Mouse (Mus musculus) neural tube, embryonic 12.5 days (tissue): ENCODE data around the gene Prdm1. TPM values are rescaled to one million over a fixed set of nuclear protein-coding genes. Genes with fewer than 3 reads are reported as not detected.

Experiments used
- ATAC-seq: fragments of 200-750 bp; cut with Nextera tagmentation; 2 replicates; pipeline ENCODE4 v1.8.0; 2017; ENCODE audit warnings: low read depth, mild to moderate bottlenecking, moderate TSS enrichment, moderate library complexity; ENCODE audit not compliant: low FRiP score
- H3K27ac ChIP-seq: fragments of 300-500 bp; sonication (generic); 2 replicates; pipeline ENCODE4 v1.5.1; 2016
- H3K27me3 ChIP-seq: fragments of 300-500 bp; sonication (generic); replicated peaks from 2 replicates; pipeline ENCODE4 v1.6.1; 2016; ENCODE audit warnings: mild to moderate bottlenecking
- H3K36me3 ChIP-seq: fragments of 300-500 bp; sonication (generic); 2 replicates; pipeline ENCODE4 v1.6.1; 2016; ENCODE audit warnings: mild to moderate bottlenecking
- H3K4me1 ChIP-seq: fragments of 300-500 bp; sonication (generic); 2 replicates; pipeline ENCODE4 v1.6.1; 2016
- H3K4me2 ChIP-seq: fragments of 300-500 bp; sonication (generic); replicated peaks from 2 replicates; pipeline ENCODE4 v1.6.1; 2016; ENCODE audit warnings: mild to moderate bottlenecking
- H3K4me3 ChIP-seq: fragments of 300-500 bp; sonication (generic); 2 replicates; pipeline ENCODE4 v1.5.1; 2016
- H3K9ac ChIP-seq: fragments of 300-500 bp; sonication (generic); 2 replicates; pipeline ENCODE4 v1.6.1; 2016; ENCODE audit warnings: mild to moderate bottlenecking
- H3K9me3 ChIP-seq: fragments of 300-500 bp; sonication (generic); 2 replicates; pipeline ENCODE4 v1.6.1; 2016; ENCODE audit warnings: mild to moderate bottlenecking
- WGBS: fragments of 180-500 bp; shearing (Covaris S2); methylation state at CpG from one replicate; pipeline ENCODE4 v1.1.7; 2016; 5-methylcytosine and 5-hydroxymethylcytosine counted together
- polyA plus RNA-seq: library from polyadenylated mRNA; unstranded; fragments of >200 nt; fragmentation: Nextera tagmentation; extraction: Ambion mirVana; gene quantifications from 2 replicates; pipeline ENCODE4 v1.2.1, GENCODE M21; 2016

Prdm1 gene
- polyA plus RNA-seq, 1 experiment from 2014 or later: 0.81 TPM

DNA sequence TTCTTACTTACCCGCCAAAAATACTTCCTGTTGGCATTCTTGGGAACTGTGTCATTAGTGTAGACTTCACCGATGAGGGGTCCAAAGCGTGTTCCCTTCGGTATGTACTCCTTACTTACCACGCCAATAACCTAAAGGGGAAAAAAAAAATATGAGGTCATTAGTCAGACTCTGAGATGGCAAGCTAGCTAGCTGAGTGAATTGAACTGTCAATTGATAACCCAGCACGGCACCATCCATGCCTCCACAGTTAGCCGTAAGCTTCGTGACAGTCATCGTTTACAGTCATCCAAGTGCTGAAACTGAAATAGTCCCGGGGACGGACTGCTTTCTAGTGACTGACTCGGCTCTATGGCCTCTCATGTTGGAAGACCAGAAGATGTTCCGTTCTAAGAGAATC lies 78.2 kb downstream of the Prdm1 start:
- H3K4me3 ChIP-seq: no peak overlapping the region
- H3K27me3 ChIP-seq: no peaks in the 10 kb centered on the region
- no peaks in the 10 kb centered on the region for H3K9me3 ChIP-seq
- no peak for ATAC-seq
- no peak overlapping the region for H3K4me2 ChIP-seq
- H3K9ac ChIP-seq: no peak overlapping the region
- no peaks in the 10 kb centered on the region for H3K36me3 ChIP-seq
- H3K27ac ChIP-seq: no peak overlapping the region
- 85% methylated on average over 13 of the region's 13 CpGs for WGBS
- H3K4me1 ChIP-seq: no peaks in the 10 kb centered on the region

- ATAC-seq: no peak
- Histone ChIP-seq H3K27ac (no peak overlapping the region), H3K9ac (no peak overlapping the region), H3K9me3 (no peaks in the 10 kb centered on the region), H3K36me3 (no peaks in the 10 kb centered on the region), H3K4me1 (no peaks in the 10 kb centered on the region), H3K4me2 (no peak overlapping the region), H3K4me3 (no peak overlapping the region), H3K27me3 (no peaks in the 10 kb centered on the region)
- WGBS: 69% methylated on average over 5 of the region's 5 CpGs
Observed at GRCm38 (mm10) chr10:44449666-44450065, 78.6 kb downstream of the Prdm1 start.

GRCm38 (mm10) chr10:44448165-44448564 lies 80.1 kb downstream of the Prdm1 start:
- Histone ChIP-seq H3K36me3 (no peaks in the 10 kb centered on the region), H3K4me2 (no peak overlapping the region), H3K4me1 (no peaks in the 10 kb centered on the region), H3K4me3 (no peak overlapping the region), H3K9ac (no peak overlapping the region), H3K27ac (no peak overlapping the region), H3K27me3 (no peaks in the 10 kb centered on the region), H3K9me3 (no peaks in the 10 kb centered on the region)
- no peak for ATAC-seq
- 64% methylated on average over 12 of the region's 12 CpGs for WGBS

- Histone ChIP-seq H3K36me3 (no peaks in the 10 kb centered on the region), H3K9me3 (no peaks in the 10 kb centered on the region), H3K4me1 (no peaks in the 10 kb centered on the region), H3K4me3 (no peak overlapping the region), H3K27me3 (no peaks in the 10 kb centered on the region), H3K9ac (no peak overlapping the region), H3K27ac (no peak overlapping the region), H3K4me2 (no peak overlapping the region)
- no peak for ATAC-seq
- 88% methylated on average over 14 of the region's 14 CpGs for WGBS
Observed at GRCm38 (mm10) chr10:44447406-44448139, 80.7 kb downstream of the Prdm1 start.

DNA sequence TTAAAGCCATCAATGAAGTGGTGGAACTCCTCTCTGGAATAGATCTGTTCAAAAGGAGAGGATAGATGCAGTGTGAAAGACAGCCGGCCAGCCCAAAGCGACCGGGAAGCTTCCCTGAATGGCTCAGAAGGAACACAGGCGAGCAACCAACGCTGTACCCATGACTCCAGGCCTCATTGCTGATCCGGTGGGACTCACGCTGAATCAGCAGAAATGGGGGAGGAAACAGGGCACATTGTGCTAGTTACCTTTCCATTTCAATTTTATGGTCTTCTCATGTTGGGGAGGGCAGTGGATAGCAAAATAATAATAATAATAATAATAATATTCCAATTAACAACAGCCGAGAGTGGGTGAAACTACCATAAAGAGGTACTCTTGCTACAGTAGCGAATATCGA lies 81.3 kb downstream of the Prdm1 start:
- Histone ChIP-seq H3K4me2 (no peak overlapping the region), H3K27me3 (no peaks in the 10 kb centered on the region), H3K36me3 (no peaks in the 10 kb centered on the region), H3K4me1 (no peaks in the 10 kb centered on the region), H3K27ac (no peak overlapping the region), H3K9me3 (no peaks in the 10 kb centered on the region), H3K4me3 (no peak overlapping the region), H3K9ac (no peak overlapping the region)
- ATAC-seq: no peak
- 92% methylated on average over 10 of the region's 10 CpGs for WGBS

DNA sequence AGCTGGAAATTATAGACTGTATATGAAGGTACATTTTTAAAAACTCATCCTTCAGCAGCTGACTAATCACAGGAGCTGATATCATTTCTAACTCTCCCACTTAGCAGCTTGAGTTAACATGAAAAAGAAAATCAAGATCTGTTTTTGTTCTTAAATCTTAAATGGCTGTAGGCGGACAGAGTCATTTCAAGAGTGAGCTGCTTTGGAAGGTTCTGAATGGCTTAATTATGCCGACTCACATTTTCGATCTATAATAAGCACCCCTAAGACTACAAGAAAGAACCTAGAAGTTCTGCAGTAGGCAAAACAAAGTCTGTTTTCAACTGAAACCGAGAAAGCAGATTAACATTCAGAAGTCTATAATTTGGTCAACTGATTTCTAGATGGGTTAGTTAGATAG lies 83.9 kb downstream of the Prdm1 start:
- no peak overlapping the region for H3K27ac ChIP-seq

DNA sequence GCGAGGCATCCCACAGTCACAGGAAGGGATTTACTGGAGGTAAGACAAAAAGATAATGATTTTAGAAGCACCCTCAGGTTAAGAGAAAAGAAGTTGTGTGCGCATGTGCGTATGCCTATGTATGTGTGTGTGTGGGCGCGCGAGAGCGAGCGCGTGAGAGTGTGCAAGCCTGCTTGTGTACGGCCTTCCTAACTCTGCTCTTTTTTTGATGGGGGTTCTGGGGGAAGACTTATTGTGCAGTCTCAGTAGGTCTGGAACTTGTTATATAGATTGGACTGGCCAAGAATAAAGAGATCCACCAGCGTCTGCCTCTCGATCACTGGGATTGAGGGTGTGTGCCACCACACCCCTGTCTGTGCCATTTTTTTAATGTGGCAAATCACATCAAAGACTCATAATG lies 84.6 kb downstream of the Prdm1 start:
- Histone ChIP-seq H3K27me3 (no peaks in the 10 kb centered on the region), H3K9me3 (no peaks in the 10 kb centered on the region)

More for the DNA sequence above, 83.9 kb downstream of the Prdm1 start:
- Histone ChIP-seq H3K4me3 (no peak overlapping the region), H3K27me3 (no peaks in the 10 kb centered on the region), H3K9ac (no peak overlapping the region), H3K4me2 (no peak overlapping the region), H3K4me1 (no peaks in the 10 kb centered on the region), H3K36me3 (no peaks in the 10 kb centered on the region), H3K9me3 (no peaks in the 10 kb centered on the region)
- WGBS: 86% methylated on average over 4 of the region's 4 CpGs
- no peak for ATAC-seq

DNA sequence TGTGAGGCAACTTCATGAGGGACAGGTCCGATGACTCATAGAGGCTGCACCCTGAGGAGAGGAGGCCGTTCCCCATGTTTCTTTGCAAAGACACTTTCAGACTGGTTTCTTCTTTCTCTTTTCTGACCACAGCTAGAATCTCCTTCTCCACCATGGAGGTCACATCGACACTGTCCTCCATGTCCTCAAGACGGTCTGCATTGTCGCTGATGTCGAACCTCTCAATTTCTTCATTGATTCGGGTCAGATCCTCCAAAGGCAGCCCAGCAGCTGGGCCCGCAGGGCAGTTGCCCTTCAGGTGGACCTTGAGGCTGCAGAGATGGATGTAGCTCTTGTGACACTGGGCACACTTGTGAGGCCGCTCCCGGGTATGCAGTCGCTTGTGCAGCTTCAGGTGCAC lies 88.6 kb downstream of the Prdm1 start:
- Histone ChIP-seq H3K4me2 (no peak overlapping the region), H3K27me3 (no peaks in the 10 kb centered on the region), H3K36me3 (no peaks in the 10 kb centered on the region), H3K9ac (no peak overlapping the region), H3K4me1 (no peaks in the 10 kb centered on the region), H3K27ac (no peak overlapping the region), H3K4me3 (no peak overlapping the region), H3K9me3 (no peaks in the 10 kb centered on the region)
- 92% methylated on average over 11 of the region's 11 CpGs for WGBS
- ATAC-seq: no peak

More for the DNA sequence above, 84.6 kb downstream of the Prdm1 start:
- Histone ChIP-seq H3K4me1 (no peaks in the 10 kb centered on the region), H3K4me3 (no peak overlapping the region), H3K4me2 (no peak overlapping the region), H3K36me3 (no peaks in the 10 kb centered on the region), H3K9ac (no peak overlapping the region), H3K27ac (no peak overlapping the region)
- ATAC-seq: no peak
- WGBS: 90% methylated on average over 12 of the region's 12 CpGs

DNA sequence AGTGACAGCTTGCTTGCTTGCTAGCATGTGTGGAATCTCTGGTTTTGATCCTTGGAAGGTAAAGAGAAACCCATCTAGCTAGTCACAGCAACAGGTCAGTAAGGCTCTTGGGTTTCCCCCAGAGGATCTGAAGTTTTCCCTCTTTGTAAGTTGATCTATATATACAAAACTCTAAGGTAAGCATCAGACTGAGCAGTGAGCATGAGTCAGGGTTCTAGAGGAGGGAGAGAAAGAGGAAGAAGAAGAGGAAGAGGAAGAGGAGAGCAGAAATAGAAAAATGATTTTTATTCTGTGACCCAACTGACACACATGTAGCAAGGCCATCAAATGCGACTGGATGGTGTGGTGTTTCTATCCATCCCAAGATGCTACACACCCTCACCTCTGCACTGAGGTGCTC lies 90.7 kb downstream of the Prdm1 start:
- Histone ChIP-seq H3K9ac (no peak overlapping the region), H3K27me3 (no peaks in the 10 kb centered on the region)
- 93% methylated on average over 1 of the region's 1 CpGs for WGBS

DNA sequence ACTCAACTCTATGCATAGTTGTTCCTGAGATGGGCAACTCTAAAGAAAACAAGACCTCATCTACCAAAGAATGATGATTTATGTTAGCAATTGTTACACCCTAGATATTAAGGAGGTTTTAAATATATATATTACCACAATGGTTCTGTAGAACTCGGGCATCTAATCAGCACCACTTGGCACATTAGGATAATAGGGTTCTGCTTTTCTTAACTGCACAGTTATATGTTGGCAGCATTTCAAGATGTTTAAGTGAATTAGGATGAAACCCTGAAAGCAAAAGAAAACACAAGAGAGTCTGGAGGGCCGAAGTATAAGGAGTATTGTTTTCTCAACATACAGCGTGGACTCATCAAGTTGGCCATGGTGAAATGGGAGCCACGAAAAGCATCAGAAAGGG lies 92.3 kb downstream of the Prdm1 start:
- no peak overlapping the region for H3K4me3 ChIP-seq
- H3K4me1 ChIP-seq: no peaks in the 10 kb centered on the region
- no peak overlapping the region for H3K4me2 ChIP-seq
- ATAC-seq: no peak
- no peaks in the 10 kb centered on the region for H3K36me3 ChIP-seq
- H3K9me3 ChIP-seq: no peaks in the 10 kb centered on the region
- H3K9ac ChIP-seq: no peak overlapping the region
- no peaks in the 10 kb centered on the region for H3K27me3 ChIP-seq
- no peak overlapping the region for H3K27ac ChIP-seq
- 89% methylated on average over 4 of the region's 4 CpGs for WGBS

More for the DNA sequence above, 90.7 kb downstream of the Prdm1 start:
- Histone ChIP-seq H3K9me3 (no peaks in the 10 kb centered on the region), H3K4me3 (no peak overlapping the region), H3K36me3 (no peaks in the 10 kb centered on the region), H3K4me1 (no peaks in the 10 kb centered on the region), H3K27ac (no peak overlapping the region), H3K4me2 (no peak overlapping the region)
- ATAC-seq: no peak

GRCm38 (mm10) chr10:44434702-44435181 lies 93.6 kb downstream of the Prdm1 start:
- no peak for ATAC-seq
- no peak overlapping the region for H3K9ac ChIP-seq
- H3K27ac ChIP-seq: no peak overlapping the region
- H3K4me2 ChIP-seq: no peak overlapping the region
- H3K36me3 ChIP-seq: no peaks in the 10 kb centered on the region
- no peaks in the 10 kb centered on the region for H3K9me3 ChIP-seq
- H3K4me3 ChIP-seq: no peak overlapping the region
- no peaks in the 10 kb centered on the region for H3K4me1 ChIP-seq
- H3K27me3 ChIP-seq: no peaks in the 10 kb centered on the region
- WGBS: 69% methylated on average over 6 of the region's 6 CpGs

- no peaks in the 10 kb centered on the region for H3K9me3 ChIP-seq
- no peak overlapping the region for H3K4me2 ChIP-seq
- WGBS: 73% methylated on average over 11 of the region's 11 CpGs
- H3K4me1 ChIP-seq: no peaks in the 10 kb centered on the region
- H3K4me3 ChIP-seq: no peak overlapping the region
- H3K9ac ChIP-seq: no peak overlapping the region
- no peak overlapping the region for H3K27ac ChIP-seq
- no peak for ATAC-seq
- H3K36me3 ChIP-seq: no peaks in the 10 kb centered on the region
- H3K27me3 ChIP-seq: no peaks in the 10 kb centered on the region
Observed at GRCm38 (mm10) chr10:44432235-44432634, 96.1 kb downstream of the Prdm1 start.

- Histone ChIP-seq H3K4me1 (no peaks in the 10 kb centered on the region), H3K4me3 (no peak overlapping the region), H3K27me3 (no peaks in the 10 kb centered on the region), H3K27ac (no peak overlapping the region), H3K9me3 (no peaks in the 10 kb centered on the region), H3K4me2 (no peak overlapping the region), H3K9ac (no peak overlapping the region), H3K36me3 (no peaks in the 10 kb centered on the region)
- ATAC-seq: no peak
- 90% methylated on average over 4 of the region's 4 CpGs for WGBS
Observed at GRCm38 (mm10) chr10:44431689-44432088, 96.6 kb downstream of the Prdm1 start.
